ENCODE assay signal across 12 mouse cellular contexts in genomic region chr12:17557967-17558345, GRCm38 (mm10). TPM values are rescaled to one million over a fixed set of nuclear protein-coding genes. Genes with fewer than 3 reads are reported as not detected.
DNase-seq lines count a peak whose midpoint lies in the region; ATAC-seq and TF ChIP-seq lines count a peak whose summit lies in the region.
"Had no signal": no experiment of that assay in that cellular context is flagged by ENCODE, and none has a peak within 500 bp of the region (broad histone marks: within the 10 kb centered on the region; RNA-seq: fewer than 3 reads in every experiment).

No protein-coding gene starts in this region.

- peak; percentile 69 for ATAC-seq in forebrain, embryonic 15.5 days (replicated peaks)
- ATAC-seq in midbrain, embryonic 16.5 days, result peak; percentile 40

- no peak overlapping the region for H3K27ac ChIP-seq in left cerebral cortex, adult 2 months
- peak overlapping the region; percentile 89 for H3K27ac ChIP-seq in forebrain, embryonic 15.5 days (replicated peaks)
- H3K27ac ChIP-seq in midbrain, embryonic 16.5 days (ENCODE audit: low read length), result peak overlapping the region; percentile 80

- no peak overlapping the region for H3K4me3 ChIP-seq in left cerebral cortex, adult 2 months
- no peak overlapping the region for H3K4me3 ChIP-seq in forebrain, embryonic 15.5 days
- H3K4me3 ChIP-seq in midbrain, embryonic 16.5 days (ENCODE audit: low read depth, low read length), result no peak overlapping the region
- H3K4me3 ChIP-seq: embryonic facial prominence, embryonic 13.5 days had no signal

- peaks cover 28% of the 10 kb centered on the region for H3K4me1 ChIP-seq in forebrain, embryonic 15.5 days
- peaks cover 17% of the 10 kb centered on the region for H3K4me1 ChIP-seq in midbrain, embryonic 16.5 days (ENCODE audit: control insufficient read depth, insufficient read depth, low read length)

- H3K4me2 ChIP-seq in forebrain, embryonic 15.5 days (replicated peaks), result no peak overlapping the region
- H3K4me2 ChIP-seq in midbrain, embryonic 16.5 days (ENCODE audit: low read length), result no peak overlapping the region
- H3K4me2 ChIP-seq: embryonic facial prominence, embryonic 13.5 days had no signal

- H3K27me3 ChIP-seq in forebrain, embryonic 15.5 days, result no peaks in the 10 kb centered on the region
- no peaks in the 10 kb centered on the region for H3K27me3 ChIP-seq in midbrain, embryonic 16.5 days (ENCODE audit: control insufficient read depth, insufficient read depth, low read depth, low read length)
- H3K27me3 ChIP-seq: embryonic facial prominence, embryonic 13.5 days had no signal

- intact Hi-C loops in left cerebral cortex, postnatal 4 days (cut with DNase I), result no loop called here
- intact Hi-C loops in left cerebral cortex, adult 2 months (cut with DNase I), result loop anchor here (5.0 kb wide), 2 partner anchors 134 to 219 kb away; partner anchors contain the start of gene Hpcal1

- H3K9me3 ChIP-seq in forebrain, embryonic 15.5 days, result no peaks in the 10 kb centered on the region
- no peaks in the 10 kb centered on the region for H3K9me3 ChIP-seq in midbrain, embryonic 16.5 days (replicated peaks; ENCODE audit: control insufficient read depth, low read length, poor library complexity, severe bottlenecking)
- H3K9me3 ChIP-seq: embryonic facial prominence, embryonic 13.5 days had no signal

- no peak overlapping the region; the same call in 1 of the 2 replicates for H3K9ac ChIP-seq in forebrain, embryonic 15.5 days (replicated peaks)
- H3K9ac ChIP-seq in midbrain, embryonic 16.5 days (ENCODE audit: low read depth, low read length), result no peak overlapping the region

- no peak for TF ChIP-seq CTCF in left cerebral cortex, adult 2 months (IDR thresholded peaks at IDR 0.05)

- peak; percentile 93 for DNase-seq in left cerebral cortex, postnatal 4 days
- DNase-seq in left cerebral cortex, adult 2 months (ENCODE audit: extremely low spot score in 1 of 2, low spot score in 2 of 2), result no peak
- DNase-seq in cerebellum, adult 8-10 months, result peak; percentile 52
- DNase-seq in heart, adult 9 months (ENCODE audit: low spot score in 2 of 2), result no peak
- DNase-seq in kidney, postnatal 36 days, result no peak
- no peak for DNase-seq in frontal cortex, postnatal 25 days (ENCODE audit: low spot score in 2 of 2)
- DNase-seq: adrenal gland, adult 2 months; heart, adult 18-20 months; lung, postnatal 36 days had no signal

- 9% methylated on average over 2 of the region's 2 CpGs for WGBS in forebrain, embryonic 15.5 days
- 8% methylated on average over 2 of the region's 2 CpGs for WGBS in midbrain, embryonic 16.5 days

- H3K36me3 ChIP-seq in forebrain, embryonic 15.5 days, result no peaks in the 10 kb centered on the region
- no peaks in the 10 kb centered on the region for H3K36me3 ChIP-seq in midbrain, embryonic 16.5 days (ENCODE audit: control insufficient read depth, insufficient read depth, low read length)
- H3K36me3 ChIP-seq: embryonic facial prominence, embryonic 13.5 days had no signal

RNA-seq across cellular contexts. Expression of gene Odc1, which starts 13.4 kb away (rescaled TPM):
- 100 to 1,000 TPM; 177 to 178 TPM for total RNA-seq in left cerebral cortex, postnatal 4 days (2021)
- 10 to 100 TPM; 67.2 to 68.6 TPM for total RNA-seq in left cerebral cortex, adult 2 months (2021)
- polyA plus RNA-seq in forebrain, embryonic 15.5 days (2015; fragmentation: Nextera tagmentation; extraction: Ambion mirVana), result 231 and 237 TPM in 2 replicates
- 113 and 132 TPM in 2 replicates for polyA plus RNA-seq in midbrain, embryonic 16.5 days (2015; fragmentation: Nextera tagmentation; extraction: Ambion mirVana)

Comparison
In these comparisons a context has a peak if more than half of its experiments do, and no peak if none do; other contexts are left out.
1. DNase-seq: peak in left cerebral cortex, postnatal 4 days (single experiment) and cerebellum, adult 8-10 months (single experiment); none in left cerebral cortex, adult 2 months (0 of 2), heart, adult 9 months (0 of 2), kidney, postnatal 36 days (0 of 2) and frontal cortex, postnatal 25 days (0 of 2).